Mouse (Mus musculus) embryonic fibroblast, embryonic 13.5 days (primary cell): ENCODE data around the gene Tomm70a. TPM values are rescaled to one million over a fixed set of nuclear protein-coding genes. Genes with fewer than 3 reads are reported as not detected.

Source experiments
- H3K27ac ChIP-seq: 2 replicates; pipeline ENCODE4 v1.5.1; 2012; ENCODE audit warnings: low read length, control low read depth, inconsistent platforms; ENCODE audit not compliant: insufficient read depth
- H3K4me1 ChIP-seq: 2 replicates; pipeline ENCODE4 v1.6.1; 2011; ENCODE audit warnings: low read length; ENCODE audit not compliant: control insufficient read depth, insufficient read depth
- H3K4me3 ChIP-seq: 2 replicates; pipeline ENCODE4 v1.5.1; 2011; ENCODE audit warnings: mild to moderate bottlenecking, control low read depth, low read length; ENCODE audit not compliant: insufficient read depth
- CTCF ChIP-seq: IDR thresholded peaks from 2 replicates; pipeline ENCODE4 v1.5.1; 2011; ENCODE audit warnings: mild to moderate bottlenecking, control low read depth, low read length, moderate library complexity, borderline replicate concordance; ENCODE audit not compliant: insufficient read depth
- POLR2A ChIP-seq: IDR thresholded peaks from 2 replicates; pipeline ENCODE4 v1.6.1; 2011; ENCODE audit warnings: low read depth, mild to moderate bottlenecking, control low read depth, low read length, moderate library complexity
- polyA plus RNA-seq: library from polyadenylated mRNA; stranded (reverse); fragments of >200 nt; gene quantifications from 2 replicates; pipeline ENCODE4 v1.2.4, GENCODE M21; 2011; ENCODE audit warnings: low read depth; ENCODE audit not compliant: missing spikeins, insufficient read length

The Tomm70a gene
- polyA plus RNA-seq, 1 experiment, result 66.0 TPM

DNA sequence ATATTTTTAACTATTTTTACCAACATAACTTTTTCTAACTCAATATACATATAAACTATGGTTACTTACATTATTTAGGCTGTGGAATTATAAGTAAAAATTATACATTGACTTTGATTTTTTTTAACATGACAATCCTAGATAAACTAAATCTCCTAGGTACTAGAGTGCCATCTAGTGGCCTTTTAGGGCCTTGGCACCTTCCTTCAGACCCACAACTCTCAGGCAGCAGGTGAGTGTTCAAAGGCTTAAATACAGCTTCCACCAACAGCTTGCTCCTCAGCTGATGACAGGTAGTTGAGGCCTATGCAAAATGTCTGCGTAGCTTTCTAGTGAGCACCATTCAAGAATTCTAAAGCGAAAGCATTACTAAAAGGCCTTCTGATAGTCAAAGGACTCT is 55.8 kb downstream of the Tomm70a start:
- Histone ChIP-seq H3K4me1 (no peaks in the 10 kb centered on the region), H3K27ac (no peak overlapping the region), H3K4me3 (no peak overlapping the region)
- TF ChIP-seq CTCF (no peak), POLR2A (no peak)

DNA sequence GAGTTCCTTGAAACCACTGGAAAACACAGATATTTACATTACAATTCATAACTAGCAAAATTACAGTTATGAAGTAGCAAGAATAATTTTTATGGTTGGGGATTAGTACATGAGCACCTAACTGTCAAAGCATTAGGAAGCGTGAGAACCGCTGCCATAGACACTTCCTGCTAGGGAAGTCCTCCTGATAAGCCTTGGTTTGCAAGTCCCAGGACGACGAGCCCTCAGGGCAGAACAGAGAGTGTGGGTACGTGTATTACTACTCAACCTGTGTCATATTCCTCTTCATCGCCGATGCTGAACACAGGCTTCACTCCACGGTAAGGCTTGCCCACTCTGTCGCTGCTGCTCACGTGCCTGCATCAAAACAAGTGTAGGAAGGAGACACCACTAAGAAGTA is 56.2 kb downstream of the Tomm70a start:
- H3K4me3 ChIP-seq, result no peak overlapping the region
- no peak for TF ChIP-seq POLR2A
- no peak for TF ChIP-seq CTCF
- no peaks in the 10 kb centered on the region for H3K4me1 ChIP-seq
- no peak overlapping the region for H3K27ac ChIP-seq

- TF ChIP-seq POLR2A (no peak), CTCF (no peak)
- Histone ChIP-seq H3K4me1 (no peaks in the 10 kb centered on the region), H3K4me3 (no peak overlapping the region), H3K27ac (no peak overlapping the region)
Observed at GRCm38 (mm10) chr16:57181180-57181579, 59.7 kb downstream of the Tomm70a start.

- Histone ChIP-seq H3K27ac (no peak overlapping the region), H3K4me3 (no peak overlapping the region), H3K4me1 (no peaks in the 10 kb centered on the region)
- TF ChIP-seq POLR2A, result no peak
- TF ChIP-seq CTCF, result no peak
Observed at GRCm38 (mm10) chr16:57182037-57182436, 60.5 kb downstream of the Tomm70a start.

DNA sequence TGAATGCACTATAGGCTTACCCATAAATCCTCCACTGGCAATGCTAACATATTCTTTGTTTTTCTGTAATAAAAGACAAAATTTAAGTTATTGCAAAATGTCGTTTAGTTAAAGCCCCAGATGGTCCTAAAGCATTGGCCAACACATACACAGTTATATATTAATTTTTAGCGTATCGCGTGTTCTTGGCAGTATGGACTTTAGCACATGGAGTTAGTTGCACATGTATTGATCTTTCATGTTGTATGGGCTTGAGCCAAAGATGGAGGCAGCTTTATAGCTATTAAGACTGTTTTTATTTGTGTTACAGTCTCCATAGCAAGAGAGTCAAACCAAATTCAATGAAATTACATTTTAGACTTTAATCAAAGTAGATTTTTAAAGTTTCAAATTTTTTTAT is 65.1 kb downstream of the Tomm70a start:
- peaks cover 5% of the 10 kb centered on the region; the same call in 1 of the 2 replicates for H3K4me1 ChIP-seq
- H3K4me3 ChIP-seq, result no peak overlapping the region
- TF ChIP-seq CTCF (no peak), POLR2A (no peak)
- H3K27ac ChIP-seq, result no peak overlapping the region

DNA sequence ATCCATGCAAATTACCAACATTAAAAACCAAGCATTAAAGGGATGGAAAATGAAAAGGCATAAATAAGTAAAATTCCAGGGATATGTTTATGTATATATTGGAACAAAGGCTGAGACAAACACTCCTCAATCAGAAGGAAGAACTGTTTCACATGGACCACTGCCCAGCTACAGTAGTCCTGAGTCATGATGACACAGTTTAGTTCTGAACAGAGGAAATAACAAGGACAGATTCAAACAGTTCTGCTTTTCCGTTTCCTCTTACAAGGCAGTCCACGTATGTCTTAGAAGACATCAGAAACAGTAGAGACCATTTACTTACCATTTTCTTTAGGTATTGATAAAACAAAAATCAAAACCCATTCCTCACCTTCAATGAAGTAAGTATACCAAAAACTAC is 68.0 kb downstream of the Tomm70a start:
- peaks cover 5% of the 10 kb centered on the region; the same call in 1 of the 2 replicates for H3K4me1 ChIP-seq
- no peak overlapping the region for H3K4me3 ChIP-seq
- TF ChIP-seq CTCF (no peak), POLR2A (no peak)
- H3K27ac ChIP-seq, result peak overlapping the region; percentile 82

GRCm38 (mm10) chr16:57190390-57190789 is 68.9 kb downstream of the Tomm70a start:
- Histone ChIP-seq H3K4me3 (no peak overlapping the region), H3K27ac (peak overlapping the region; percentile 77), H3K4me1 (peaks cover 5% of the 10 kb centered on the region; the same call in 1 of the 2 replicates)
- TF ChIP-seq POLR2A (no peak), CTCF (no peak)

- TF ChIP-seq POLR2A (no peak), CTCF (no peak)
- Histone ChIP-seq H3K27ac (no peak overlapping the region), H3K4me1 (peaks cover 5% of the 10 kb centered on the region; the same call in 1 of the 2 replicates), H3K4me3 (no peak overlapping the region)
Observed at GRCm38 (mm10) chr16:57191214-57191613, 69.7 kb downstream of the Tomm70a start.

DNA sequence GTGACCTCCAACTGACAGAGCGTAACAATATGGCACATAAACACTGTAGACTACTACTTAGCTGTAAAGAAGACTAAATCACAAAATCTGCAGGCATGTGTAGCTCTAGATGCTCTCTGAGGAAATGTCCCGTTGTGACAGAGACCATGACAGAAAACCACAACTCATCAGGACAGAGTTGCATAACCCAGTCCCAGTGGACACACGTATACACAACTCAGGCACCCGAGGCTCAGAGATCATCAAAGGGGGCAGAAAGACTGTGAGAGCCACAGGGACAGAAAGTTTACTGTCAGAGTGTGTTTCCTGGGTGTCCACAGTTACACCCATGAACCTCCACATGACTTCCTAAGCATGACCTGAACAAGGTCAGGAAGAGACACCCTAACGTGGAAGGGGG is 75.1 kb downstream of the Tomm70a start:
- no peak overlapping the region for H3K4me3 ChIP-seq
- no peak overlapping the region for H3K27ac ChIP-seq
- no peaks in the 10 kb centered on the region for H3K4me1 ChIP-seq
- TF ChIP-seq POLR2A, result no peak
- no peak for TF ChIP-seq CTCF

DNA sequence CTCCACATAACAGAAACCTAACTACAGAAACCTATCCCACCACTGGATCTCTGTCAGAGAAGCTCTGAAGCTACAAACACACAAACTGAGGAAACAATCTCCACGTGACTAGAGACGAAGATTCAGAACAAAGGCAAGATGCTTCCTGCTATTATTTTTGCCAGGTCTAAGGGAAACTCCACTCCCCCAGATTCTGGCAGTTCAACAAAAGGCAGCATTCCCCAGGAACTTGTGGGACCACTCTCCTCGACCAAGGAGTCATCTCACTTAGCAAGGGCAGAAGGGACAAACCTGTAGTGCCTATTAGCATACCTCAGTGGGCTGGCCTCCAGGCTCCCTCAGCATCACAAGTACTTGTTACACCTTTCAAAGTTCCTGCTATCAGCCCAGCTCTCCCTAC is 75.8 kb downstream of the Tomm70a start:
- no peak for TF ChIP-seq CTCF
- no peak for TF ChIP-seq POLR2A
- no peak overlapping the region for H3K27ac ChIP-seq
- no peak overlapping the region for H3K4me3 ChIP-seq
- no peaks in the 10 kb centered on the region for H3K4me1 ChIP-seq

Other genes with a start within 250 kb of the Tomm70a start
- 101 and 125 TPM in 2 replicates for gene Tmem45a, start 235.5 kb upstream of the Tomm70a start, polyA plus RNA-seq
- gene Lnp1, start 193.6 kb upstream of the Tomm70a start, polyA plus RNA-seq, result not detected in 2 replicates
- gene Tmem45a2, start 50.3 kb upstream of the Tomm70a start, polyA plus RNA-seq, result not detected in 2 replicates
- gene Nit2, start 45.6 kb downstream of the Tomm70a start, polyA plus RNA-seq, result 70.7 and 91.4 TPM in 2 replicates
- 47.6 and 52.5 TPM in 2 replicates for gene Tbc1d23, start 109.8 kb downstream of the Tomm70a start, polyA plus RNA-seq
- 0.13 and 0.19 TPM in 2 replicates for gene Tmem30c, start 171.2 kb downstream of the Tomm70a start, polyA plus RNA-seq
- gene Filip1l, start 231.4 kb downstream of the Tomm70a start, polyA plus RNA-seq, result 138 and 223 TPM in 2 replicates